Mouse (Mus musculus) hindbrain, embryonic 12.5 days (tissue): ENCODE results near the gene Ankzf1. TPM values are rescaled to one million over a fixed set of nuclear protein-coding genes. Genes with fewer than 3 reads are reported as not detected.

Experiments
- microRNA-seq: library from miRNA; unstranded; fragments of <30 nt; microRNA quantifications from one replicate; pipeline ENCODE4, GENCODE M21; 2017
- polyA plus RNA-seq: library from polyadenylated mRNA; unstranded; fragments of >200 nt; fragmentation: Nextera tagmentation; extraction: Ambion mirVana; gene quantifications from 2 replicates; pipeline ENCODE4 v1.2.1, GENCODE M21; 2016

Ankzf1 gene
- polyA plus RNA-seq, 1 experiment from 2014 or later = 25.6 TPM

Small RNA genes within 50 kb of the gene (microRNA-seq; reads per million reads assigned to microRNA genes)
- gene Gm27943 = not detected

Other genes starting within 250 kb of the Ankzf1 start
- 0.14 and 0.83 TPM in 2 replicates for gene Ihh, start 240.5 kb upstream of the Ankzf1 start, polyA plus RNA-seq
- gene Nhej1, start 67.0 kb upstream of the Ankzf1 start, polyA plus RNA-seq = 10.5 and 12.8 TPM in 2 replicates
- gene Slc23a3, start 58.3 kb upstream of the Ankzf1 start, polyA plus RNA-seq = 0.10 TPM in 1 of 2 replicates, not detected in the other
- gene Cnppd1, start 49.4 kb upstream of the Ankzf1 start, polyA plus RNA-seq = 66.4 and 67.0 TPM in 2 replicates
- gene Retreg2, start 49.4 kb upstream of the Ankzf1 start, polyA plus RNA-seq = 81.6 and 83.1 TPM in 2 replicates
- 37.6 and 38.8 TPM in 2 replicates for gene Zfand2b, start 23.5 kb upstream of the Ankzf1 start, polyA plus RNA-seq
- 37.9 and 41.3 TPM in 2 replicates for gene Abcb6, start 11.8 kb upstream of the Ankzf1 start, polyA plus RNA-seq
- gene Atg9a, start within 50 bp of the Ankzf1 start, polyA plus RNA-seq = 38.4 and 43.7 TPM in 2 replicates
- 21.2 and 26.3 TPM in 2 replicates for gene Glb1l, start 18.7 kb downstream of the Ankzf1 start, polyA plus RNA-seq
- 125 and 130 TPM in 2 replicates for gene Stk16, start 18.7 kb downstream of the Ankzf1 start, polyA plus RNA-seq
- gene Tuba4a, start 27.7 kb downstream of the Ankzf1 start, polyA plus RNA-seq = 10.3 and 11.1 TPM in 2 replicates
- gene A630095N17Rik, start 40.0 kb downstream of the Ankzf1 start, polyA plus RNA-seq = not detected in 2 replicates
- gene Dnajb2, start 44.3 kb downstream of the Ankzf1 start, polyA plus RNA-seq = 54.6 and 55.2 TPM in 2 replicates
- 11.7 and 12.6 TPM in 2 replicates for gene Ptprn, start 72.4 kb downstream of the Ankzf1 start, polyA plus RNA-seq
- 50.0 and 56.8 TPM in 2 replicates for gene Resp18, start 86.3 kb downstream of the Ankzf1 start, polyA plus RNA-seq
- gene Dnpep, start 125.8 kb downstream of the Ankzf1 start, polyA plus RNA-seq = 173 and 175 TPM in 2 replicates
- gene Des, start 168.2 kb downstream of the Ankzf1 start, polyA plus RNA-seq = 2.3 and 10.5 TPM in 2 replicates
- 19.1 and 19.7 TPM in 2 replicates for gene Speg, start 183.1 kb downstream of the Ankzf1 start, polyA plus RNA-seq
- gene Gmppa, start 243.8 kb downstream of the Ankzf1 start, polyA plus RNA-seq = 73.1 and 74.1 TPM in 2 replicates